Mouse (Mus musculus) CH12.LX (cell line): ENCODE results near the gene Qprt. TPM values are rescaled to one million over a fixed set of nuclear protein-coding genes. Genes with fewer than 3 reads are reported as not detected.
A peak's percentile ranks its signal among the peaks of the same experiment; 100 is the strongest.

ENCODE experiments used
- DNase-seq: peaks from one replicate; pipeline ENCODE4 v3.0.0-alpha.2; 2013; ENCODE audit errors: extremely low read depth
- H3K27ac ChIP-seq: 2 replicates; pipeline ENCODE4 v1.5.1; 2012; ENCODE audit warnings: low read depth, mild to moderate bottlenecking, control low read depth, moderate library complexity; ENCODE audit not compliant: insufficient read depth
- H3K27me3 ChIP-seq: replicated peaks from 2 replicates; pipeline ENCODE3; 2012; ENCODE audit warnings: inconsistent platforms
- H3K36me3 ChIP-seq, 2 experiments: replicated peaks in 1 of 2; 2 replicates each; pipeline versions ENCODE3 to v1.6.1; 2012; ENCODE audit warnings: inconsistent platforms in 1 of 2, low read length in 1 of 2, mild to moderate bottlenecking in 1 of 2, mixed read lengths in 1 of 2, moderate library complexity in 1 of 2; ENCODE audit not compliant: control insufficient read depth in 1 of 2, insufficient read depth in 1 of 2
- H3K4me1 ChIP-seq, 2 experiments: 2 replicates each; pipeline ENCODE4 v1.6.1; 2012; ENCODE audit warnings: inconsistent platforms in 1 of 2, moderate library complexity in 1 of 2; ENCODE audit not compliant: insufficient read depth in 2 of 2, control insufficient read depth in 1 of 2
- H3K4me2 ChIP-seq: 2 replicates; pipeline ENCODE4 v1.6.1; 2012; ENCODE audit warnings: low read depth, mild to moderate bottlenecking, control low read depth; ENCODE audit not compliant: poor library complexity, insufficient read depth, severe bottlenecking
- H3K4me3 ChIP-seq, 3 experiments: fragments of 150-350 bp in 1 of 3; sonication (generic) in 1 of 3; replicated peaks in 1 of 3; 2 replicates each; pipeline versions ENCODE3 to v1.5.1; 2011 to 2012; ENCODE audit warnings: low read depth in 2 of 3, low read length in 2 of 3, mild to moderate bottlenecking in 2 of 3, moderate library complexity in 2 of 3, control low read depth in 1 of 3, improper control_type of control experiment in 1 of 3, inconsistent platforms in 1 of 3, mixed read lengths in 1 of 3; ENCODE audit not compliant: poor library complexity in 1 of 3
- H3K79me2 ChIP-seq: replicated peaks from 2 replicates; pipeline ENCODE4 v1.6.1; 2012; ENCODE audit warnings: mild to moderate bottlenecking, moderate library complexity; ENCODE audit not compliant: control insufficient read depth, poor library complexity, insufficient read depth, severe bottlenecking; ENCODE audit errors: extremely low read depth
- H3K9ac ChIP-seq: 2 replicates; pipeline ENCODE4 v1.6.1; 2012; ENCODE audit warnings: low read depth, mild to moderate bottlenecking, control low read depth, moderate library complexity; ENCODE audit not compliant: insufficient read depth
- H3K9me3 ChIP-seq: replicated peaks from 2 replicates; pipeline ENCODE3; 2012; ENCODE audit warnings: low read length, inconsistent platforms, mixed read lengths
- BHLHE40 ChIP-seq: IDR thresholded peaks from 2 replicates; pipeline ENCODE4 v1.6.1; 2011; ENCODE audit warnings: mild to moderate bottlenecking, low read depth, low read length, improper control_type of control experiment
- CHD1 ChIP-seq: IDR thresholded peaks from 2 replicates; pipeline ENCODE4 v1.6.1; 2012; ENCODE audit warnings: low read depth, low read length, improper control_type of control experiment, inconsistent platforms
- CHD2 ChIP-seq: IDR thresholded peaks from 2 replicates; pipeline ENCODE4 v1.6.1; 2011; ENCODE audit warnings: low read length, improper control_type of control experiment
- CTCF ChIP-seq, 2 experiments: IDR thresholded peaks in 1 of 2; conservative IDR thresholded peaks in 1 of 2; 2 replicates each; pipeline ENCODE4 v1.5.1; 2011 to 2012; ENCODE audit warnings: low read depth in 2 of 2, low read length in 2 of 2, improper control_type of control experiment in 1 of 2, inconsistent platforms in 1 of 2, mild to moderate bottlenecking in 1 of 2, moderate library complexity in 1 of 2
- E2F4 ChIP-seq: IDR thresholded peaks from 2 replicates; pipeline ENCODE4 v1.6.1; 2011; ENCODE audit warnings: low read depth, low read length, improper control_type of control experiment; ENCODE audit not compliant: insufficient replicate concordance
- ELF1 ChIP-seq: IDR thresholded peaks from 2 replicates; pipeline ENCODE4 v1.6.1; 2014; ENCODE audit warnings: low read depth, mild to moderate bottlenecking, inconsistent platforms, low read length, improper control_type of control experiment
- ETS1 ChIP-seq: conservative IDR thresholded peaks from 2 replicates; pipeline ENCODE4 v1.6.1; 2012; ENCODE audit warnings: low read depth, mild to moderate bottlenecking, inconsistent platforms, low read length, improper control_type of control experiment, moderate library complexity
- GABPA ChIP-seq: IDR thresholded peaks from 2 replicates; pipeline ENCODE4 v1.6.1; 2012; ENCODE audit warnings: low read depth, low read length, improper control_type of control experiment, inconsistent platforms; ENCODE audit not compliant: insufficient replicate concordance
- HCFC1 ChIP-seq: IDR thresholded peaks from 2 replicates; pipeline ENCODE4 v1.6.1; 2012; ENCODE audit warnings: low read depth, mild to moderate bottlenecking, inconsistent platforms, low read length, improper control_type of control experiment
- IRF4 ChIP-seq: IDR thresholded peaks from 2 replicates; pipeline ENCODE4 v1.6.1; 2014; ENCODE audit warnings: low read depth, mild to moderate bottlenecking, inconsistent platforms, low read length, improper control_type of control experiment
- JUN ChIP-seq: IDR thresholded peaks from 2 replicates; pipeline ENCODE4 v1.6.1; 2011; ENCODE audit warnings: low read depth, mild to moderate bottlenecking, low read length, improper control_type of control experiment, moderate library complexity; ENCODE audit not compliant: insufficient read depth
- JUND ChIP-seq: conservative IDR thresholded peaks from 2 replicates; pipeline ENCODE4 v1.6.1; 2011; ENCODE audit warnings: low read depth, low read length, improper control_type of control experiment
- KAT2A ChIP-seq: IDR thresholded peaks from 2 replicates; pipeline ENCODE4 v1.6.1; 2012; ENCODE audit warnings: low read length, improper control_type of control experiment, inconsistent platforms; ENCODE audit not compliant: insufficient replicate concordance
- MAFK ChIP-seq: IDR thresholded peaks from 2 replicates; pipeline ENCODE4 v1.6.1; 2011; ENCODE audit warnings: low read length, improper control_type of control experiment; ENCODE audit not compliant: insufficient replicate concordance
- MAX ChIP-seq: IDR thresholded peaks from 2 replicates; pipeline ENCODE4 v1.6.1; 2011; ENCODE audit warnings: low read length, improper control_type of control experiment
- MAZ ChIP-seq: IDR thresholded peaks from 2 replicates; pipeline ENCODE4 v1.6.1; 2012; ENCODE audit warnings: low read depth, mild to moderate bottlenecking, inconsistent platforms, low read length, improper control_type of control experiment, moderate library complexity
- MEF2A ChIP-seq: IDR thresholded peaks from 2 replicates; pipeline ENCODE4 v1.6.1; 2014; ENCODE audit warnings: low read depth, mild to moderate bottlenecking, inconsistent platforms, low read length, improper control_type of control experiment, borderline replicate concordance
- MXI1 ChIP-seq: IDR thresholded peaks from 2 replicates; pipeline ENCODE4 v1.6.1; 2011; ENCODE audit warnings: mild to moderate bottlenecking, low read depth, low read length, improper control_type of control experiment
- MYC ChIP-seq: IDR thresholded peaks from 2 replicates; pipeline ENCODE4 v1.6.1; 2011; ENCODE audit warnings: low read depth, mild to moderate bottlenecking, improper control_type of control experiment, low read length
- NELFE ChIP-seq: IDR thresholded peaks from 2 replicates; pipeline ENCODE4 v1.6.1; 2011; ENCODE audit warnings: low read depth, low read length, improper control_type of control experiment
- NRF1 ChIP-seq: IDR thresholded peaks from 2 replicates; pipeline ENCODE4 v1.6.1; 2014; ENCODE audit warnings: low read depth, mild to moderate bottlenecking, inconsistent platforms, low read length, improper control_type of control experiment, moderate library complexity
- PAX5 ChIP-seq: IDR thresholded peaks from 2 replicates; pipeline ENCODE4 v1.6.1; 2012; ENCODE audit warnings: low read length, inconsistent platforms, mixed read lengths
- POLR2A ChIP-seq: IDR thresholded peaks from 2 replicates; pipeline ENCODE4 v1.6.1; 2011; ENCODE audit warnings: low read depth, mild to moderate bottlenecking, improper control_type of control experiment, low read length
- POLR2AphosphoS2 ChIP-seq: IDR thresholded peaks from 2 replicates; pipeline ENCODE4 v1.6.1; 2011; ENCODE audit warnings: low read depth, low read length, improper control_type of control experiment
- RAD21 ChIP-seq: IDR thresholded peaks from 2 replicates; pipeline ENCODE4 v1.6.1; 2011; ENCODE audit warnings: low read depth, mild to moderate bottlenecking, low read length, improper control_type of control experiment, moderate library complexity
- RCOR1 ChIP-seq: conservative IDR thresholded peaks from 2 replicates; pipeline ENCODE4 v1.6.1; 2012; ENCODE audit warnings: low read depth, mild to moderate bottlenecking, inconsistent platforms, low read length, improper control_type of control experiment
- SIN3A ChIP-seq: IDR thresholded peaks from 2 replicates; pipeline ENCODE4 v1.6.1; 2012; ENCODE audit warnings: low read length, improper control_type of control experiment, inconsistent platforms
- SMC3 ChIP-seq: IDR thresholded peaks from 2 replicates; pipeline ENCODE4 v1.6.1; 2011; ENCODE audit warnings: low read depth, low read length, improper control_type of control experiment
- TBP ChIP-seq: conservative IDR thresholded peaks from 2 replicates; pipeline ENCODE4 v1.6.1; 2011; ENCODE audit warnings: low read depth, low read length, improper control_type of control experiment
- TCF12 ChIP-seq: IDR thresholded peaks from 2 replicates; pipeline ENCODE4 v1.6.1; 2014; ENCODE audit warnings: low read depth, mild to moderate bottlenecking, inconsistent platforms, low read length, improper control_type of control experiment
- USF1 ChIP-seq: IDR thresholded peaks from 2 replicates; pipeline ENCODE4 v1.6.1; 2014; ENCODE audit warnings: low read depth, mild to moderate bottlenecking, inconsistent platforms, low read length, improper control_type of control experiment
- USF2 ChIP-seq: conservative IDR thresholded peaks from 2 replicates; pipeline ENCODE4 v1.6.1; 2011; ENCODE audit warnings: low read depth, low read length, improper control_type of control experiment
- ZC3H11A ChIP-seq: IDR thresholded peaks from 2 replicates; pipeline ENCODE4 v1.6.1; 2012; ENCODE audit warnings: low read depth, mild to moderate bottlenecking, inconsistent platforms, low read length, improper control_type of control experiment
- ZKSCAN1 ChIP-seq: IDR thresholded peaks from 2 replicates; pipeline ENCODE4 v1.6.1; 2012; ENCODE audit warnings: low read depth, inconsistent platforms, low read length, improper control_type of control experiment, borderline replicate concordance
- ZNF384 ChIP-seq: IDR thresholded peaks from 2 replicates; pipeline ENCODE4 v1.6.1; 2012; ENCODE audit warnings: low read depth, low read length, improper control_type of control experiment, inconsistent platforms
- dilution Hi-C: fragments of 300-500 bp; cut with MboI; formaldehyde crosslinking; loops from 2 replicates; pipeline ENCODE4 v1.14.3; 2020; ENCODE audit warnings: low sequenced_read_pairs; ENCODE audit not compliant: extremely low pct_unique_long_range_greater_than_20kb, extremely low pct_ligation_motif_present
- in situ Hi-C: fragments of 300-500 bp; cut with MboI; formaldehyde crosslinking; loops from 3 replicates; pipeline ENCODE4 v1.14.3; 2019; ENCODE audit warnings: low sequenced_read_pairs, low pct_ligation_motif_present, low pct_unique_long_range_greater_than_20kb, mixed read lengths
- polyA plus RNA-seq: library from polyadenylated mRNA; unstranded; fragments of >175 nt; gene quantifications from 2 replicates; pipeline ENCODE4 v1.2.1, GENCODE M21; 2012; ENCODE audit warnings: low read depth; ENCODE audit not compliant: insufficient read length
- total RNA-seq, 2 experiments: library from RNA; depleted of rRNA; stranded (reverse); fragments of 300-350 nt in 1 of 2; fragments of >200 nt in 1 of 2; gene quantifications; 2 replicates each; pipeline ENCODE4 v1.2.3; 2012 to 2014

The Qprt gene
- total and polyA plus RNA-seq, 3 experiments: 0.14 to 0.30 TPM; not detected in 1

DNA sequence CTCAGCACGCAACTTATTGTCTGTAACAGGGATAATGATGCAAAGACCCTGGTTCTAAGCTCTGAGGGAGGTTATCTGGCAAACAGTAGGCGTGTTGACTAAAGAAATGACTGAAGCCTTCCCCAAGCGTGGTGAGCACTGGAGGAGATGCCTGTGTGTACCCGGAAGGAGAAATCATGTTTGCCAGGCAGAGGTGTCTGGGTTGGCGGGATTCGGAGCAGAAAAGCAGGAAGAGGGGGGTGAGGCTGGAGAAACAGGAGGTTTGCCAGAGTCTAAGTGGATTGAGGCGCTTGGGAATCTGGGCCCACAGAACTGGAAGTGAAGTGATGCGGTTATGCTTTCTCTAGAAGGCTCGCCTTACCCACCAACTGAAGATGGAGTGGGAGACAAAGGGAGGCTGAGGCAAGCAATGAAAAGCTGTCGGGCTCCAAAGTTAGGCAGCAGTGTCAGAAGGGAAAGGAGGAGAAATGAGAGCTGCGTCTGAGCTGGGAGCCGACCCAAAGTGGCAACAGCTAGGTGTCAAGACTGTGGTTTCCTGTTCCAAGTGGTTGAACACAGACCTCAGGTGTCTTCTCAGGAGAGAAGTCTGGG is 9.7 kb downstream of the Qprt start (continued):
- TF ChIP-seq ETS1 (no peak), MAFK (0 out of 2 replicates have a peak, but pooled peaks have one; percentile 22), POLR2AphosphoS2 (no peak), CTCF (conservative IDR thresholded peaks at IDR 0.05 in 1 of 2, IDR thresholded peaks at IDR 0.05 in 1 of 2; ENCODE audit: low read depth in 2 of 2, low read length in 2 of 2) (no peak), MYC (no peak), JUND (no peak), USF1 (no peak), SMC3 (no peak; the same call in 1 of the 2 replicates), PAX5 (no peak), RAD21 (no peak)
- TF ChIP-seq, all 38 proteins: peak for 6

DNA sequence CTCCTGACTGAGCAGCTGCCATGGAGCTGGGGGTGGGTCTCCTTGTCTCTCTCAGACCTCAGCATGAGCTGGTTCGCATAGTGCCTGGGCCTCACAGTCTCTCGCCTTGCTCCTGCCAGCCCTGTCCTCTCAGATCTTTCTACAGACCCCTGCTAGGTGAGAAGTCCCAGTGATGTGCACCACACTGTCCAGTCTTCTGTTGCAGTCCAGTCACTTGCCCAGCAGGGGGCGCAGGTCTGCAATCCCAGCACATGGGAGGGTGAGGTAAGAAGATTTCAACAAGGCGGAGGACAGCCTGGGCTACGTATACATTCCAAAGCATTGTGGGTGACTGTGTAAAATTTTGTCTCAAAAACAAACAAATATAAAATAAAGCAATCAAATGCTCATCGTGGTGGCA is 10.6 kb downstream of the Qprt start:
- in situ Hi-C loops: loop anchor here (10.0 kb wide), 1 partner anchor 467 kb away; the partner anchor contains the start of gene Sgf29
- Histone ChIP-seq H3K36me3 (no peaks in the 10 kb centered on the region), H3K79me2 (no peaks in the 10 kb centered on the region), H3K27me3 (peaks cover 7% of the 10 kb centered on the region), H3K4me2 (no peak overlapping the region), H3K9me3 (no peaks in the 10 kb centered on the region), H3K27ac (no peak overlapping the region), H3K4me1 (peaks cover 35 to 62% of the 10 kb centered on the region in 2 experiments), H3K4me3 (no peak overlapping the region), H3K9ac (no peak overlapping the region)
- DNase-seq: peak; percentile 91
- dilution Hi-C loops: no loop called here
- TF ChIP-seq KAT2A (no peak), NRF1 (no peak), POLR2A (0 out of 2 replicates have a peak, but pooled peaks have one; percentile 18), MAFK (no peak), SIN3A (no peak), GABPA (no peak), MAZ (no peak), RCOR1 (no peak), SMC3 (peak; percentile 79), JUN (no peak), E2F4 (no peak), IRF4 (peak; percentile 56; the same call in 1 of the 2 replicates), RAD21 (peak; percentile 65), USF2 (no peak), MEF2A (no peak), PAX5 (no peak), USF1 (no peak), JUND (no peak), POLR2AphosphoS2 (no peak), ZNF384 (no peak), TCF12 (0 out of 2 replicates have a peak, but pooled peaks have one; percentile 28), BHLHE40 (0 out of 2 replicates have a peak, but pooled peaks have one; percentile 7), HCFC1 (no peak), NELFE (no peak), CHD2 (no peak), MAX (peak; percentile 88), ZC3H11A (no peak), MYC (peak; percentile 92; the same call in 1 of the 2 replicates), MXI1 (peak; percentile 48; the same call in 1 of the 2 replicates), CTCF (conservative IDR thresholded peaks at IDR 0.05 in 1 of 2, IDR thresholded peaks at IDR 0.05 in 1 of 2; ENCODE audit: low read depth in 2 of 2, low read length in 2 of 2) (peak; percentile 73 to 91), TBP (0 out of 2 replicates have a peak, but pooled peaks have one; percentile 26), ZKSCAN1 (no peak), ELF1 (no peak), ETS1 (no peak), CHD1 (no peak)
